Mouse (Mus musculus): ENCODE measurements around the gene Aif1. TPM values are rescaled to one million over a fixed set of nuclear protein-coding genes. Genes with fewer than 3 reads are reported as not detected.

Gene Aif1
- total RNA-seq, 4 experiments from 2014 or later = 1.9 to 3.3 (median 2.4) TPM

DNA sequence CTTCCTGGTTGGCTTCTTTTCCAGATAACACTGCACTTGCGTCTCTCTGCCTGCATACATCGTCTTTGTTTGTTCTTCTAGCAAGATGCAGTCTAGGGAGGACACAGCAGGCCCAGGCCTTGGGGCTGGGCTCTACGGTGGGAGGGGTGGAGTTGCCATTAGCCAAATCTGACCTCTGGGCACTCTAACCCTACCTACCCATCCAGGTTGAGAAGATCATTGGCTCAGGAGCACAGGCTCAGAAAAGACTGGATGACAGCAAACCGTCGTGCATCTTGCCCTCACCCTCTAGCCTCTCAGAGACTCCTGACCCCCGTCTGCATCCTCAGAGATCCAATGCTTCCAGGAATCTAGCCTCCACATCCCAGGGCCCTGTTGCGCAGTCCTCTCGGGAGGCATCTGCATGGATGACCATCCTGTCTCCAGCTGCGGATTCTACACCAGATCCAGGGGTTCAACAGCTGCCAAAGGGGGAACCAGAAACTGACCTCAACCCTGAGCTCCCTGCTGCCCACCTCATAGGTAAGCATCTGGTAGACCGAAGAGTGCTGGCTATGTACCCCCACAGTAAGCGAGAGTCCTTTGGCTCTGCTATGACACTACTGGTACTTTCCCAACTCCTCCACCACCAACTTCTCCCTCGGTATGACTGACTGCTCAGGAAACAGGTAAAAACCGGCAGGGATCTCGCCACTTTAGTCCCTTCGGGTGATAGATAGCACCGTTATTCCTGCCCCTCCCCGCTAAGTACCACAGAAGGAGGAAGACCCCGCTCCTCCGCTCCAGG lies 19.2 kb upstream of the Aif1 start:
- no peak for DNase-seq (ENCODE audit: low spot score)

DNA sequence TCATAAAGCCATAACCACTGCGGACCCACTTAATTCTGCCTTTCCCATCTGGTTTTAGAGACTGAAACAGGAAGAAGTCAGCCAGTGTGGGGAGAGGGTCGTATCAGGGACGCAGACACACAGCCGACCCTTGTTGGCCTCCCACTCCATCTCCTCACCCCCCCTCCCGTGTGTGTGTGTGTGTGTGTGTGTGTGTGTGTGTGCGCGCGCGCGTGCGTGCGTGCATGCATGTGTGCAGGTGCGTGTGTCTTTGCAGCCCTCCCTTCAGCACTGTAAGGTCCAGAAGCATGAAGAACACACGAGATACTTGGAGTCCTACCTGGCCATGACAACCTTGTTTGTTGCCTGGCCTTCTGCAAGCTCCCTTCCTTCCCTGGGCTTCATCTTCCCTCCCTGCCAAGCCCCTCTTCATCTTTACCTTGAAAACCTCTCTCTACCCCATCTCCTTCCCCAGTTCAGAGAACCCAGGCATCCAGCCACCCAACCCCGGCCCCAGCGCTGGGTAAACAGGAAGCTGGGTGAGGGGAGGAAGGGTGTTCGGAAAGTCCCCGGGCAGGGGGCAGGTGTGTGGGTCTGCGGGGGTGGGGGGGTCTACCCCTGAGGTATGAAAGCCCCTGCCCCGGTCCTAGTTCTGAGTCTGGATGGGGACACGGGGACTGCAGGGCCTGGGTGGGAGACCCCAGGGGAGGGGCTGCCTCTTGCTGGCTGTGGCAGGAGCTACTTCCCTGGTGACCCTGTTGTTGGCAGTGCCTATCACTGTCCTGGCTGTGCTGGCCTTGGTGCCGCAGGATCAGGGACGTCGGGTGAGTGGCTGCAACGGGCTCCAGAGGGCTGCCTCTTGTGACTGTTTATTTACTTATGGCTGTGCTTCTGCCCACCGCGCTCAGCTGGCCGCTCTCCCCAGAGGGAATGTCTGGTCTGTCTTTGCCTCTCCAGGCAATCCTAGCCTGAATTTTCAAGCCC lies 18.3 kb upstream of the Aif1 start, which contains the start of gene Ltb:
Gene Ltb (plus strand): TSS at position 559 of the 963 bp plus-strand sequence.
- no peak for DNase-seq (ENCODE audit: low spot score)

DNA sequence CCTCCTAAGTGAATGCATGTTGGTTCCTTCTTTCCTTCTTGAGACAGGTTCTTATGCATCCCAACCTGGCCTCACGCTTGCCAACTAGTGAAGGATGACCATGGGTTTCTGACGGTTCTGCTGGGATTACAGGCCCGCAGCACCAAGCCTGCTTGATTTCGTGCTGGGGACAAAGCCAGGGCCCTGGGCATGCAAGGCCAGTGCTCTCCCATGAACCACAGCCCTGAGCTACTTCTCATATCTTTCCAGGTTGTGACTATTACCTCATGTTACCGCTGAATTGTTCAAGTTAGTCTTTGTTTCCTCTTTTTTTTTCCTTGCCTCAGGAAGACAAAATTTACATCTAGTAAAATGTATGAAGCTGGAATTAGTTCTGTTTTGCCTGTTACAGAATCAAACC lies 17.1 kb upstream of the Aif1 start:
- DNase-seq (ENCODE audit: low spot score) = no peak

DNA sequence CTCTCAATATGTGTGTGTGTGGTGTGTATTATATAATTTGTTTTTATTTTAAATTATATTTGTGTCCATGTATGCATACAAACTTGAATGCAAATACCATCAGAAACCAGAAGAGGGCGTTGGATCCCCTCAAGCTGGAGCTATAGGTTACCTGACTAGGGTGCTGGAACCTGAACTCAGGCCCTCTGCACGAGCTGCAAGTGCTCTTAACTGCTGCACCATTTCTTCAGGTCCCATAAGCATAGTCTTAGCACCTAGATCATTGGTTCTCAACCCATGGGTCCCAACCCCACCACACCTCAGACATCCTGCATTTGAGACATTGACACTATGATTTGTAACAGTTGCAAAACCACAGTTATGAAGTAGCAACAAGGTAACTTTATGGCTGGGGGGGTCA lies 15.9 kb upstream of the Aif1 start:
- DNase-seq (ENCODE audit: low spot score) = no peak

DNA sequence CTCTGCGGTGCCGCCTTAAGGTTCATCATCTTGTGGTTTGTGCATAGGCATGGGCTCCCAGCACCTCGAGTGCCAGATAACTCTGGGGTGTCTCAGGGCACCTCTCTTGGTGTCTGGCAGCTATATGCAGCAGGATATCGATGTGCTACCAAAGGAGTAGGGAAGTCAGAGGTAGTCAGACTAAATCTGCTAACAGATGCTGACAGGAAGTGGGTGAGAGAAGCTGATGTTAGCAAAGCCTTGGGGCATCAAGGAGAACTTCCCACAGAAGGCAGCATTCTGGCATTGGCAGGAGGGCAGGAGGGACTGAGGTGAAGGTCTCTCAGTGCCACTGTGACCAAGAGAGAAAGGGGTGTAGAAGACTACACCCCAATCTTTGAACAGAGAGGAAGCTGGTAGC lies 14.2 kb upstream of the Aif1 start:
- DNase-seq (ENCODE audit: low spot score) = no peak

DNA sequence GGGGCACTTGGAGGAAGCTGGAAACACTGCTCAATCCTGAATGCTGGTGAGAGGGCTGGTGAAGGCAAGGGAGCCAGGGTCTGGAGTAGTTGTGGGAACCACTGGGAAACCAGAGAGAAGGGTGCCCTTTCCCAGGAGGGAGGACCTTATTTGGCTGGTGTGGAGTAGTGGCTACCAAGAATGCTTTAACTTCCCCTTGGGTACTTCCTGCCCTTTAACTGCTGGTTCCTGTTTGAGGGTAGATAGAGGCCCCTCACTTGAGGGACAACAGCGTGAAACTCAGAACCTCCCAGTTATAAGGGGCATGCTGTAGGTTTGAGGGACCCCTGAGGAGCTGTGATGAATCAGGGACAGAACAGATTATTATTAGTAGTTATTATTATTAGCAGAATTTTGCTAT lies 13.3 kb upstream of the Aif1 start:
- no peak for DNase-seq (ENCODE audit: low spot score)

DNA sequence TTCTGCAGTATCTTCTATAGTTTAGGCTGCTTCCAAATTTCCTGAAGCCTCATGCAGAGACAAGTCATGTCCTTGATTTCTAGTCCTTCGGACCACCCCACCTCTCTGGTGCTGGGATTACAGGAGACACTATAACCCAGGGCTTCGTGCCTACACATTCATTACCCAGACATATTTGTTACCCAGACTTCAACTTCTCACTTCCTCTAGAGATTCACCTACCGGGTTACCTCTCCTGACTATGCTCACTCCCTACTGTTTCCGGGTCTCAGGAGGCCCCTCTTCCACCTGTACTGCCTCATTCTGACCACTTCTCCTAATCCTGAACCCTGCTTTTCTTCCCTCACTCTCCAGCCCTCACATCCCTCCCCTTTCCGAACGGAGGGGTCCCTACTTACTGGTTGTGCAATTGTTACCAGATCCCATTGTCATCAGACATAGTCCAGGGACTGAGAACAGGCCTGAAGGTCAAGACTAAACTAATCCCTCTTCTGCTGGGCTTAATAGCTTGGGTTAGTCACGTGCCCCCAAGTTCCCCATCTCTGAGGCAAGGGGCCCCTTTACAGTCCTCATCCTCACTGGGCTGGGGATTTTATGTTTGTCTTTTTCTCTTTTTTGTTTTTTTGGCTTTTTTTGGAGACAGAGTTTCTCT lies 12.2 kb upstream of the Aif1 start, which contains the start of gene Lst1:
Gene Lst1 (minus strand): TSS at position 481 of the 652 bp plus-strand sequence.
- no peak for DNase-seq (ENCODE audit: low spot score)

DNA sequence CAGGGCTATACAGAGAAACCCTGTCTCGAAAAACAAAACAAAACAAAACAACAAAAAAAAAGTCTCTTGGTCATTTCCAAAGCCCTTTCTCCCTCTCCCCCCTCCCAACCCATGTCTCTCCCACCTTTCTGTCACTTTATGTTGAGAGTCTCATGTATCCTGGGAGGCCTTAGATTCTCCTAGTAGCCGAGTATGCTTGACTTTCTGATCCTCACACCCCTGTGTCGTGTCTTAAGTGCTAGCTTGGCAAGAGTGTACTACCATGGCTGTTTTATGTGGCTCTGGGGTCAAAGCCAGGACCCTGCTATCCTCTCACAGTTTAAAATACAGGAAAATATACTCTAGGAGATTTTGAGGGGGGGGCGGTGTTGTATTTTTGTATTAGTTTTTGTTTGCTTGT lies 11.5 kb upstream of the Aif1 start:
- DNase-seq (ENCODE audit: low spot score) = no peak

DNA sequence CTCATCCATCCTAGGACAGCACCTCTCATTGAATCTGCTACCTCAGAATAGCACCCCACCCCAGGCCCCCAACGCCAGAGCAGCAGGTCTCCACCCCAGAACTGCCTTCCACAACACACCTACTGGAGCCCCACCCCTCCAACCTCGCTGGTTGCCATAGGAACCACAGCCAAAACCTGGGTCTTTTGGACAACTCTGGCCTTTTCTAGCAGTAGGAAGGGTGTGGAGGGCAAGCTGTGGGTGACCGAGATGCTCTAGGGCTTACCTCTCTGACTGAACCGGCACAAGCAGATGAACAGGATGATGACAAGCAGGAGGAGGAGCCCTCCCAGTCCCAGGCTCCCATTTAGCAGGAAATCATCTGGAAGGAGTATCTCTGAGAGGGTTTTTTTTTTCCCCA lies 10.8 kb upstream of the Aif1 start:
- no peak for DNase-seq (ENCODE audit: low spot score)

DNA sequence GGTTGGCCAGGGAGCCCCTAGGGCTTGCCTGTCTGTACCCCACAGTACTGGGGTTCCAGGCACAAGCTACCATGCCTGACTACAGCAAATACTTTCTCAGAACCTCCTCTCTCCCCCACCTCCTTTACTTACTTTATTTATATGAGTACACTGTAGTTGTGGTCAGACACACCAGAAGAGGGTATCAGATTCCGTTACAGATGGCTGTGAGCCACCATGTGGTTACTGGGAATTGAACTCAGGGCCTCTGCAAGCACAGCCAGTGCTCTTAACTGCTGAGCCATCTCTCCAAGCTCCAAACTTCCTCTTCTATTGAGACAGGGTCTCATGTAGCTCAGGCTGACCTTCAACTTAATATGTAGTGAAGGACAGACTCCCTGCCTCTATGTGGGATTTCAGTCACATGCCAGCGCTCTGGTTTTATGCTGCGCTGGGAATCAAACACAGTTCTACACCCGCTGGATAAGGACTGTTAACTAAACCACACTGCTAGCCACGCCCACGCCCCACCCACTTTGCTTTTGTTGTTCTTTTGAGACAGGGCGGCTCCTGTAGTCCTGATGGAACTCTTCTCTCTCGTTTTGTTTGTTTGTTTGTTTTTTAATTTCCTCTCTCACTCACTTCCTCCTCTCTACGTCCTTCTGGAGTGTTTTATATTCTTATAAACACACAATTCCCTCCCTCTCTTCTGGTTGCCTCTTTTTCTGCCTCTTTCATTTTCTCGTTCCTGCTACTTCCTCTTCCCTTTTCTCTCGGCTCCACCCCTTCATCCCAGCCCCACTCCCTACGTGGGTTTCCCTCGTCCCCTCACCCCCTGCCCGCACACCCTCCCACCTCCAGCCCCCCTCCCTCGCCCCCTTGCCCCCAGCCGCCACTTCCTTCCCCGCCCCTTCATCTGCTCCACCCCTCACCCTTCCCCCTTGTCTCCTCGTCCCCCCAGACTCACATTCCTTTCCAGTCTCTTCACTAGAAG lies 10.1 kb upstream of the Aif1 start:
- DNase-seq (ENCODE audit: low spot score) = peak; percentile 77

DNA sequence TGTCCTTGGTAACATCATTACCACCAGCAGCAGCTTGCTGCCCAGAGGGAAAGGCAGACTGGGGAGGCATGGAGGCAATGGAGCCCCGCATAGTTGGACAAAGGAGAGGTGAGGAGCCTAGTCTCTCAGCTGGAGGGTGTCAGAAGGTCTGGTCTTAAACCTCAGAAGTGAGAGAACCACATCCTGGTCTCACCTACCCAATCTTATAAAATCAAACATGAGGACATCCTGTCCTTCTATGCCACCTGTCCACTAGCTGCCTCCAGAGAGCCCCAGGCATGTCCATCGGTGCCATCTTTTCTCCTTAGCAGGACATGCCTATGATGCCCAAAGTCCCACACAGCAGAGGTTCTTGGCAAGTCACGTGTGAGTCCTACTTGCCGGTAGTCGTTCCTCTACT lies 4.2 kb upstream of the Aif1 start:
- no peak for DNase-seq (ENCODE audit: low spot score)

DNA sequence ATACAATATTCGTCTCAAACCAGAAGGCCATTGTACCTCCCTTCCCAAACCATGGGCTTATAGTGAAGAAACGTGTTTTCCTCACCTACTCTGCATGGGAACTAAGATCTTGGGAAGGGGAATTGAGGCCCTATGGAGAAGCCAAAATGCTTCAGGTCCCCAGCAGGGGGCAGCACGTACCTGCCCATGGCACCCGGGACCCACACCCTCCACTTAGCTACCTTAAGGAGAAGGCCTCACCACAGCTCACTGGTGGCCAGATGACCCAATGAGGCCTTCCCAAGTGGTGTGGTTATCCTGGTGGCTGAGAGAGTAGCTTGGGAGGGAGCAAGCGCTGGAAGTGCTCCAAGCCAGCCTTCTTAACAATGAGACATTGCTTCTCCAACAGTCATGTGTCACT lies 2.7 kb upstream of the Aif1 start:
- peak; percentile 73 for DNase-seq (ENCODE audit: low spot score)

DNA sequence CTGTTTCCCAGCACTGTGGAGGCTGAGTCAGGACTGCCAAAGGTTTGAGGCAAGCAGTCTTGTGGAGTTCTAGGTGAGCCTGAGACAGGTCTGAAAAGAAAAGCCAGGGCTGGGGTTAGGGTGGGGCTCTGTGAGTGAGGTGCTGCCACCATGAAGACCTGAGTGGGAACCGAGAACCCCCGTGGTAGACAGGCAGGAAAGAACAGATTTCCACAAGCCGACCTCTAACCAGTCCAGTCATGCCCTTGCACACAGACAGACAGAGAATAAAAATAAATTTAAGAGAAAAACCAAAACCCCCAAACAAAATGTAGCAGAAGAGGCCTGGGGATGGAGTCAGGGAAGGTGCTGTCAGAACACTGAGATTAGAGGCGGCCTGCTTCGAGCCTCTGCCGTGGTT lies 486 bp downstream of the Aif1 start:
- DNase-seq (ENCODE audit: low spot score) = no peak

DNA sequence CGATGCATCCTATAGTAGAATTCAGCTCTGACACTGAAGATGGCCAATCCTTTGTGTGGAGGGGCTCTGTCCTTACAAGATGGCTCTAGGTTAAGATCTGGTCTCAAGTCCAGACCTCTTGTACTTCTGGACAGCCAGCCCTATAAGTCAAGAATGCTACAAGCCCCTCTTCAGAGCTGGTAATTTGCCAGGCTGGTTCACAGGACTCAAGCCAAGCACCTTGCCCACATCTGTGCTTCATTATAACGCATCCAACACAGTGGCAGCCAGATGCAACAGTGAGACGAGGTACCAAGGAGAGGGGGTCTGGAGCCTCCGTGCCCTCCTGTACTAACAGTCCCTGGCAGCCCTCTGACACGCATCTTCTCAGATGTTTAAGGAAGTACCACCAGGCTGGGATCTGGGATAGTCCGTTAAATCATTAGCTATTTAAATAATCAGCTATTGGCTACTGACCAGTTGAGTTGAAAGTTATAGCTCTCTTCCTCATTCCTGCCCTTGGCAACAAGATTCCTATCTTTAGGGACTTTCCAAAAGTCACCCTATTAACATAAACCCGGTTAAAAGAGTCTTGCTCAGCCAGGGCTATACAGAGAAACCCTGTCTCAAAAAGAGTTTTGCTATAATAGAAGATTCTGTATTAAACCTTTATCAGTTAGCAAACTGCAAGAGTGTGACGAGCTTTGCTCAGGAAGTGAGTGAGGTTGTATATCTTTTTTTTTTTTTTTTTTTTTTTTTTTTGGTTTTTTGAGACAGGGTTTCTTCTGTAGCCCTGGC lies 1.5 kb downstream of the Aif1 start:
- no peak for DNase-seq (ENCODE audit: low spot score)

DNA sequence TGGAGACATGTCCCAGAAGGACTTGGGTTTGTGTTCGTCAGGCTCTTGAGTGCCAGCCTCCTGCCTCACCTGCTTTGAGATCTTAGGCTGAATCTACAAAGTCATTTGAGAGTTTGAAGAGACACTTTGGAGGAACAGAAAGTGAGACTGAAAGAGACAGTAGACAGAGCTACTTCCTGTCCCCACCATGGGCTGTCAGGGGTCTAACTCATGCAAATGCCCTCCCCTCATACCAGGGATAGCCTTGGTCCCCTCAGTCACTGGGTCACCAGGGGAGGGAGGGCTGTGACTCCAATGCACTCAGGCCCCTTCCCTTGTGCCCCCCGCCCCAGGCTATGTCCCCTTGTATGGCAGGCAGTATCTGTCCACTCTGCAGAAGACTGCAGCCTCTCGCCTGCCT lies 2.5 kb downstream of the Aif1 start:
- DNase-seq (ENCODE audit: low spot score) = no peak

DNA sequence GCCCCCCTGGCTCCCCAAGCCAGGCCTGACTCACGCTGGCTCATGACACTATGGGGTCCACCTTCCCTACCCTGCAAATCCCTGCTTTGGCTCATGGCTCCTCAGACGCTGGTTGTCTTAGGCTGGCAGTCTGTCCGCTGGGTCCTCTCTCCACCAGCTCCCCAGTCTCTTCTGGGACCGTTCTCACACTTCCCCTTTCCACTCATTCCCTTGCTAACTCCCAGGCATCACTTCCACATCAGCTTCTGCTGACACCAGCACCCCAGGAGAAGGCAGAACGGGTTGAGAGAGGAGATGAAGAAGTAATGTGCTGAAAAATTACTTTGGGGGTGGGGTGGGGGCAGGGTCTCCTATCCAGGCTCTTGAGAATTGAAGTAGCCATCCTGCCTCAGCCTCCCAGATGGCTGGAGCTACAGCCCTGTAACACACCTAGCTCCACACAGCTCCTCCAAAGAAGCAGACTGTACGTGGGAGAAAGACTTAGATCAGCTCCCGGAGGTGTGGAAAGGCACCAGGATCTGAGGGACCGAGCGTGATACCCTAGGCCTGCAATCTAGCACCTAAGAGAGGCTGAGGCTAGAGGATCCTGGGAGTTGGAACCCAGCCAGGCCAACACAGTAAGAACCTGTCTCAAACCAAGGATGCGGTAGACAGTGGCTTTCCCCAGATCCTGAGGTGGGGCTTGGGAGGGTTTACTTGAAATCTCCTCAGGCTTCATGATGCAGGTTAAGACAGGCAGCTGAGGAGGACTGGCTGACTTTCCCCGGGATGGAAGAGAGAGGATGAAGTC lies 3.2 kb downstream of the Aif1 start:
- no peak for DNase-seq (ENCODE audit: low spot score)

DNA sequence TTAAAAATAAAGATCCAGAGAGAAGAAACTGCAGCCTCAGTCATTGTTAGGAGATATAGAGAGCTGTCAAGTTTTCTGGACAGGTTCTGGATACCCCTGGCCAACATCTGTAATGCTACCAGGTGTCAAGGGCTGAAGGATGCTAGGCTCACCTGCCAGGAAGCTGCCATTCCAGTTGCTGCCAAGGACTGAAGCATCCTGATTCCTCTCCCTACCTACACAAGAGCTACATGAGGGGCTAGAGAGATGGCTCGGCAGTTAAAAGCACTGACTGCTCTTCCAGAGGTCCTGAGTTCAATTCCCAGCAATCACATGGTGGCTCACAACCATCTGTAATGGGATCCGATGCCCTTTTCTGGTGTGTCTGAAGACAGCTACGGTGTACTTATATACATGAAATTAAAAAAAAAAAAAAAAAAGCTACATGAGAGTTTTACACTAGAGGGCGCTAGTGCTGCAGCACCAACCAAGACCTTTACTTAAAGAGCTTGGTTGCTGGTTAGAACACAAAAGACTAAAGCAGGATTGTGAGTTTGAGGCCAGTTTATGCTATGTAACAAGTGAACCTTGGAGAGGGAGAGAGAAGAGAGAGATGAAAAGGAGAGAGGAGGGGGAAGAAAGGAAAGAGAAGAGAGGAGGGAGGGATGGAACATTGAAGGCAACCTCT lies 7.2 kb downstream of the Aif1 start:
- no peak for DNase-seq (ENCODE audit: low spot score)

DNA sequence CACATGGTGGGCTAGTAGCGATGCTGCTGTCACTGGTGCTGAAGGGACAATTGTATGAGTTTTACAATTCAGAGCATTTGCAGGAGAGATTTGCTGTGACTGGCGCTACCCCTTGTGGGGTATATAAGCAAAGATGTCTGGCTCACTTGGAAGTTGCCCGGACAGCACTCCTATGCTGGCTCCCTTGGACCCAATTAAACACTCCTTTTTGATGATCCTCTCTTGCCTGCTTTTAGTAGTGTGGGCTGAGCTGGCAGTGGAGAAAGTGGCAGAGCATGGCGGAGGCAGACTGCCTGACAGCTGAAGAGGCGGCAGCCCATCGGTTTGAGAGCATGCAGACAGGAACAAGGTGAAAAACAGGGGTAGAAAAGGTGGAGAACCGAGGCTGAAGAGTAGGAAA lies 8.1 kb downstream of the Aif1 start:
- no peak for DNase-seq (ENCODE audit: low spot score)
